Mouse (Mus musculus) heart, adult 10 weeks (tissue): Measurements from ENCODE around the gene Zfp58. TPM values are rescaled to one million over a fixed set of nuclear protein-coding genes. Genes with fewer than 3 reads are reported as not detected.

Experiments
- polyA plus RNA-seq: library from polyadenylated mRNA; stranded (reverse); fragments of 350-450 nt; fragmentation: Illumina TruSeq; extraction: RNeasy Lipid Tissue Mini Kit (QIAGEN cat#74804); gene quantifications from one replicate; pipeline ENCODE4 v1.2.3, GENCODE M21; 2014; ENCODE audit warnings: low read depth, low replicate concordance

Gene Zfp58
- polyA plus RNA-seq, result 4.5 TPM

GRCm38 (mm10) chr13:67500084-67500719 is at the start of gene Zfp58:
TSS of gene Zfp58 (minus strand) at chr13:67500555.

GRCm38 (mm10) chr13:67525753-67526410 is 25.5 kb upstream of the Zfp58 start, which contains the start of the genes Gm26965 and Zfp87:
TSS of gene Gm26965 (minus strand) at chr13:67526151.
TSS of gene Zfp87 (minus strand) at chr13:67526177.

GRCm38 (mm10) chr13:67483625-67484423 is 16.5 kb downstream of the Zfp58 start, which contains the start of gene Zfp874b:
TSS of gene Zfp874b (minus strand) at chr13:67484258.

GRCm38 (mm10) chr13:67451172-67452020 is 49.0 kb downstream of the Zfp58 start, which contains the start of gene Zfp874a:
TSS of gene Zfp874a (minus strand) at chr13:67451624.

Other genes starting within 250 kb of the Zfp58 start
- gene Zfp458, start 222.1 kb downstream of the Zfp58 start, polyA plus RNA-seq, result 0.99 TPM
- gene Zfp457, start 194.1 kb downstream of the Zfp58 start, polyA plus RNA-seq, result 2.1 TPM
- gene Zfp595, start 168.0 kb downstream of the Zfp58 start, polyA plus RNA-seq, result 2.4 TPM
- 2.9 TPM for gene Gm28044, start 140.0 kb downstream of the Zfp58 start, polyA plus RNA-seq
- 1.2 TPM for gene Zfp953, start 139.9 kb downstream of the Zfp58 start, polyA plus RNA-seq
- not detected for gene Gm28041, start 124.8 kb downstream of the Zfp58 start, polyA plus RNA-seq
- gene Zfp456, start 124.7 kb downstream of the Zfp58 start, polyA plus RNA-seq, result 1.0 TPM
- 2.2 TPM for gene Zfp429, start 100.7 kb downstream of the Zfp58 start, polyA plus RNA-seq
- 1.7 TPM for gene Zfp459, start 79.1 kb downstream of the Zfp58 start, polyA plus RNA-seq
- gene Zfp874a, start 48.9 kb downstream of the Zfp58 start, polyA plus RNA-seq, result 6.8 TPM
- gene Zfp874b, start 16.3 kb downstream of the Zfp58 start, polyA plus RNA-seq, result 14.5 TPM
- gene Gm26965, start 25.6 kb upstream of the Zfp58 start, polyA plus RNA-seq, result not detected
- gene Zfp87, start 25.6 kb upstream of the Zfp58 start, polyA plus RNA-seq, result 11.1 TPM
- 3.5 TPM for gene Zfp748, start 53.3 kb upstream of the Zfp58 start, polyA plus RNA-seq
- gene Zfp729b, start 109.2 kb upstream of the Zfp58 start, polyA plus RNA-seq, result 3.2 TPM
- not detected for gene Gm49345, start 137.2 kb upstream of the Zfp58 start, polyA plus RNA-seq
- 3.5 TPM for gene Zfp729a, start 137.2 kb upstream of the Zfp58 start, polyA plus RNA-seq
- 3.8 TPM for gene Zfp738, start 186.5 kb upstream of the Zfp58 start, polyA plus RNA-seq
- gene Zfp65, start 228.6 kb upstream of the Zfp58 start, polyA plus RNA-seq, result 5.2 TPM